Mouse (Mus musculus) olfactory bulb, adult 2 months (tissue): ENCODE data around the gene Nes.

Experiments used
- CTCF ChIP-seq: fragments of 200-500 bp; IDR thresholded peaks from 2 replicates; pipeline ENCODE4 v1.5.1; 2012; ENCODE audit warnings: low read depth, mild to moderate bottlenecking, low read length, moderate library complexity; ENCODE audit not compliant: insufficient read depth
- POLR2A ChIP-seq: fragments of 200-500 bp; IDR thresholded peaks from 2 replicates; pipeline ENCODE4 v1.6.1; 2012; ENCODE audit warnings: mild to moderate bottlenecking, low read depth, low read length, moderate library complexity; ENCODE audit not compliant: insufficient read depth

DNA sequence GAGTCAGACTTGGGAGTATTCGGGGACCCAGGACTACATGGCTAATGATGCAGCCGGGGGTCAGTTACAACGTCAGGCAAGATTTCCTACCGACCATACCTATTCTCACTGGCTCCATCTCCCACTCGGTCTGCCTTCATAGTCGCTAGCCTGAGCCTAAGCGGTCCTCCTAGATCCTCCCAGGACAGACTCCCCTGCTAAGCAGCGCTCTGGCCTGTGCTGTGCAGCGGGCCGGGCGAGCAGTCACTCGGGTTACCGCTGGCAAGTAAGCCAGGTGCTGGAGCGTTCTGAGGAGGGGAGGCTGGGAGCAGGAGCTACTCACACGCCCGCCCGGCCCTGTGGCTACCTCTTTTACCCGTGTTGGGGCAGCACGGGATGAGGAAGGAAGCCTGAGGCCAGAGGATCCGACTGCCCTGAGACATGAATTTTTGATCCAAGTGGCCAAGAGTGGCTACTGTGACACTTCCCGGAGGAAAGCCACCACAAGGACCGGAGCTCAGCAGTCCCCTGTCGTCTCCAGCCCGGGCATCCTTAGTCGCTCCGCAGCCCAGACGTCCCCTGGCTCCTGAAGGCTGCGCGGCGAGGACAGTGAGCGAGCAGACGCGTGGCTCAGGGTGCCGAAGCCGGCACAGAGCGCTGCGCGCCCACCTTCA, 28.5 kb downstream of the Nes start:
- no peak for TF ChIP-seq POLR2A
- no peak for TF ChIP-seq CTCF
